Mouse (Mus musculus) liver, postnatal 0 days (tissue): ENCODE measurements around the gene Anks1b. TPM values are rescaled to one million over a fixed set of nuclear protein-coding genes. Genes with fewer than 3 reads are reported as not detected.

Experiments used
- ATAC-seq: fragments of 200-750 bp; cut with Nextera tagmentation; 2 replicates; pipeline ENCODE4 v1.8.0; 2017; ENCODE audit warnings: mild to moderate bottlenecking, moderate library complexity
- DNase-seq: peaks from one replicate; pipeline ENCODE4 v3.0.0-alpha.2; 2016
- H3K27ac ChIP-seq: fragments of 300-500 bp; sonication (generic); 2 replicates; pipeline ENCODE4 v1.5.1; 2014; ENCODE audit warnings: antibody characterized with exemption, moderate library complexity, mild to moderate bottlenecking, low read depth
- H3K27me3 ChIP-seq: fragments of 300-500 bp; sonication (generic); 2 replicates; pipeline ENCODE4 v1.6.1; 2014; ENCODE audit warnings: low read length, control low read depth, mixed read lengths; ENCODE audit not compliant: insufficient read depth
- H3K36me3 ChIP-seq: fragments of 300-500 bp; sonication (generic); replicated peaks from 2 replicates; pipeline ENCODE4 v1.6.1; 2014; ENCODE audit warnings: mild to moderate bottlenecking, control low read depth, low read length, moderate library complexity, mixed read lengths; ENCODE audit not compliant: insufficient read depth
- H3K4me1 ChIP-seq: fragments of 300-500 bp; sonication (generic); 2 replicates; pipeline ENCODE4 v1.6.1; 2014; ENCODE audit warnings: antibody characterized with exemption, mild to moderate bottlenecking, control low read depth; ENCODE audit not compliant: insufficient read depth
- H3K4me2 ChIP-seq: fragments of 300-500 bp; sonication (generic); 2 replicates; pipeline ENCODE4 v1.6.1; 2014; ENCODE audit warnings: low read depth, mild to moderate bottlenecking, low read length, moderate library complexity, mixed read lengths
- H3K4me3 ChIP-seq: fragments of 300-500 bp; sonication (generic); 2 replicates; pipeline ENCODE4 v1.5.1; 2014; ENCODE audit warnings: low read depth, low read length
- H3K9ac ChIP-seq: fragments of 300-500 bp; sonication (generic); replicated peaks from 2 replicates; pipeline ENCODE4 v1.6.1; 2014; ENCODE audit warnings: mild to moderate bottlenecking, moderate library complexity
- H3K9me3 ChIP-seq: fragments of 300-500 bp; sonication (generic); 2 replicates; pipeline ENCODE4 v1.6.1; 2016; ENCODE audit warnings: mild to moderate bottlenecking, control low read depth, low read length, mixed read lengths
- CTCF ChIP-seq: sonication (generic); IDR thresholded peaks from 2 replicates; pipeline ENCODE4 v1.5.1; 2016; ENCODE audit warnings: antibody characterized with exemption, low read depth
- EP300 ChIP-seq: IDR thresholded peaks from 2 replicates; pipeline ENCODE4 v1.6.1; 2016; ENCODE audit warnings: antibody characterized with exemption, low read depth, mild to moderate bottlenecking
- WGBS: fragments of 180-500 bp; shearing (Covaris S2); extraction: QIAGEN DNeasy Blood & Tissue Kit; methylation state at CpG from one replicate; pipeline ENCODE4 v1.1.7; 2014; ENCODE audit not compliant: insufficient replicate concordance; 5-methylcytosine and 5-hydroxymethylcytosine counted together
- polyA plus RNA-seq: library from polyadenylated mRNA; unstranded; fragments of >200 nt; fragmentation: Nextera tagmentation; extraction: Ambion mirVana; gene quantifications from 2 replicates; pipeline ENCODE4 v1.2.1, GENCODE M21; 2015

Gene Anks1b
- polyA plus RNA-seq, 1 experiment from 2014 or later: not detected

DNA sequence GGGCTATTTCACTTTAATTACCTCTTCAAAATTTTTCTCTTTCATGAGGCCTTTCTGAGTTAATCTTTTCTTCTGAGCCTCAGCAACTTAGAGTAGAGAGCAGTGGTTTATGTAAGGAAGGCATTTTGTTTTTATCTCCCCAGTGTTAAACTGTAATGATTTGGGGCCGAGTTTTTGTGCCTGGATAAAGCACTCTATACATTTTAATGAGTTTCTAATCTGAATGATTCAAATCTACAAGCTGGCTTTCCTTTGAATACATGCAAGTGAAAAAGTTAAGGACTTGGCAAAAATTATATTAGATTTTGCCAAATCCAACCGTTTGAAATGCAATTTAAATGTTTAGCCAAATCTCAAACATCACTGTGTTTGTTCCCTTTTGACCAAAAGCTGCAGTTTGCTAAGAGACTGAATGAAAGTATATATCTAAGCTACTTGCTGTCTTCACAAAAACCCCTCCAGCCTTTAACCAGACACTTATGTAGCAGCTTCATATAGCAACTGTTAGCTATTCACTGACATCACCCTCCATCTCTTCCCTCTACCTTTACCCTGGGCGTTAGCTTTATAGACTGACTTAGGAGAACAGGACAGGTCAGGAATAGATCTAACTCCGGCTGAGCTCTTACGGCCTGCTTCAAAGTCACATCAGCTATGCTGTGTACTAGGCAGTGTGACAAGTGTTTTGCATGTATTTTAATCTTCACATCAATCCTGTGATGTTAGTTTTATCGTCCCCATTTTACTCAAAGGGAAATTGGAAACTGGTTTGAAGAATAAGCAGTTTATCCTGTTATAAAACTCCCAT lies 122.5 kb downstream of the Anks1b start:
- Histone ChIP-seq H3K9ac (no peak overlapping the region), H3K4me2 (no peak overlapping the region), H3K9me3 (no peaks in the 10 kb centered on the region), H3K4me3 (no peak overlapping the region), H3K4me1 (no peaks in the 10 kb centered on the region), H3K27ac (no peak overlapping the region), H3K36me3 (no peaks in the 10 kb centered on the region), H3K27me3 (no peaks in the 10 kb centered on the region)
- WGBS: 63% methylated on average over 6 of the region's 6 CpGs
- ATAC-seq: no peak
- DNase-seq: no peak
- TF ChIP-seq EP300 (no peak), CTCF (no peak)

GRCm38 (mm10) chr10:90003980-90004729 lies 130.8 kb downstream of the Anks1b start:
- no peak overlapping the region for H3K4me3 ChIP-seq
- no peaks in the 10 kb centered on the region for H3K27me3 ChIP-seq
- ATAC-seq (no peak), DNase-seq (no peak)
- 81% methylated on average over 3 of the region's 3 CpGs for WGBS
- H3K9me3 ChIP-seq: no peaks in the 10 kb centered on the region
- H3K4me2 ChIP-seq: no peak overlapping the region
- no peaks in the 10 kb centered on the region for H3K4me1 ChIP-seq
- TF ChIP-seq CTCF (no peak), EP300 (no peak)
- H3K27ac ChIP-seq: no peak overlapping the region
- H3K36me3 ChIP-seq: no peaks in the 10 kb centered on the region
- no peak overlapping the region for H3K9ac ChIP-seq

DNA sequence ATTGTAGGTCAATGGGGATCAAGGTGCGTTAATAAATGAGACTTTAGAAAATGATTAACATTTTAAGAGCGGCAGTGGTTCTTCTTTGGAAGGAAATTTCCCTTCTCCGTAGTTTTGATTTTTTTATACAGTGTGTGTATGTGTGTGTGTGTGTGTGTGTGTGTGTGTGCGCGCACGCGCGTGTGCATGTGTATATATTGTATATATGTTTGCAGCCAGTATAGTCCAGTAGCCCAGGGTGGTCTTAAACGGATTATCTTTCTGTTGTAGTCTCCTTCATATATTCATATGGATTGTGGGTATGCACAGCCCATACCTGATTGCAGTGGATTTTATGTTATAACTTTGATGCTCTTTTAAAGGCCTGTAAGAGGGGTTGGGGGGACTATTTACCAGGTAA lies 131.6 kb downstream of the Anks1b start:
- H3K4me3 ChIP-seq: no peak overlapping the region
- WGBS: 87% methylated on average over 9 of the region's 9 CpGs
- H3K36me3 ChIP-seq: no peaks in the 10 kb centered on the region
- TF ChIP-seq CTCF (no peak), EP300 (no peak)
- H3K9ac ChIP-seq: no peak overlapping the region
- H3K27ac ChIP-seq: no peak overlapping the region
- H3K4me1 ChIP-seq: no peaks in the 10 kb centered on the region
- DNase-seq: no peak
- ATAC-seq: no peak
- H3K4me2 ChIP-seq: no peak overlapping the region
- H3K9me3 ChIP-seq: no peaks in the 10 kb centered on the region
- H3K27me3 ChIP-seq: no peaks in the 10 kb centered on the region

DNA sequence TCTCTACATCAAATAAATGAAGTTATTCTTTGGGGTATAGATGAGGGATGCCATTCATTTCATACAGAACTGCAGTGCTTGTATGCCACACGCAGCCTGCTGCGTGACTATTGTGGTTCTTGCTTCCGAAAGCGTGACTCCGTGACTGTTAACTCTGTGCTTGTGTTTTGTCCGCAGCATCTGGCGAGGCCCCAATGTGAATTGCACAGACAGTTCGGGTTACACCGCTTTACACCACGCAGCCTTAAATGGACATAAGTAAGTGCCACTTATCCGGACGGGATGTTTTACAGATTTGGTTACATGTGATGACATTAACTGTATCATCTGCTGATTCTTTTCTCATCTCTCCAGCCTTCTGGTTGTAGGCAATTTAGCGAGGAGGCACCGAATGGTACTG lies 159.7 kb downstream of the Anks1b start:
- TF ChIP-seq CTCF (no peak), EP300 (no peak)
- Histone ChIP-seq H3K4me2 (no peak overlapping the region), H3K4me3 (no peak overlapping the region), H3K27ac (no peak overlapping the region), H3K27me3 (no peaks in the 10 kb centered on the region), H3K4me1 (no peaks in the 10 kb centered on the region), H3K36me3 (no peaks in the 10 kb centered on the region), H3K9ac (no peak overlapping the region), H3K9me3 (no peaks in the 10 kb centered on the region)
- no peak for ATAC-seq
- no peak for DNase-seq
- WGBS: 84% methylated on average over 14 of the region's 14 CpGs

- 48% methylated on average over 5 of the region's 5 CpGs for WGBS
- H3K4me3 ChIP-seq: no peak overlapping the region
- no peaks in the 10 kb centered on the region for H3K9me3 ChIP-seq
- H3K4me1 ChIP-seq: no peaks in the 10 kb centered on the region
- H3K4me2 ChIP-seq: no peak overlapping the region
- H3K27me3 ChIP-seq: no peaks in the 10 kb centered on the region
- H3K9ac ChIP-seq: no peak overlapping the region
- ATAC-seq (no peak), DNase-seq (no peak)
- H3K36me3 ChIP-seq: no peaks in the 10 kb centered on the region
- TF ChIP-seq EP300 (no peak), CTCF (no peak)
- no peak overlapping the region for H3K27ac ChIP-seq
Measured at GRCm38 (mm10) chr10:90043287-90043686, 170.0 kb downstream of the Anks1b start.

GRCm38 (mm10) chr10:90043773-90044172 lies 170.5 kb downstream of the Anks1b start:
- Histone ChIP-seq H3K27ac (no peak overlapping the region), H3K4me1 (no peaks in the 10 kb centered on the region), H3K4me2 (no peak overlapping the region), H3K27me3 (no peaks in the 10 kb centered on the region), H3K9ac (no peak overlapping the region), H3K36me3 (no peaks in the 10 kb centered on the region), H3K4me3 (no peak overlapping the region), H3K9me3 (no peaks in the 10 kb centered on the region)
- 39% methylated on average over 2 of the region's 2 CpGs for WGBS
- DNase-seq (no peak), ATAC-seq (no peak)
- TF ChIP-seq CTCF (no peak), EP300 (no peak)
